Mouse (Mus musculus): Measurements from ENCODE around the gene Haus2. TPM values are rescaled to one million over a fixed set of nuclear protein-coding genes. Genes with fewer than 3 reads are reported as not detected.

The Haus2 gene
- total RNA-seq, 2 experiments from 2014 or later, result 14.8 to 15.6 TPM

DNA sequence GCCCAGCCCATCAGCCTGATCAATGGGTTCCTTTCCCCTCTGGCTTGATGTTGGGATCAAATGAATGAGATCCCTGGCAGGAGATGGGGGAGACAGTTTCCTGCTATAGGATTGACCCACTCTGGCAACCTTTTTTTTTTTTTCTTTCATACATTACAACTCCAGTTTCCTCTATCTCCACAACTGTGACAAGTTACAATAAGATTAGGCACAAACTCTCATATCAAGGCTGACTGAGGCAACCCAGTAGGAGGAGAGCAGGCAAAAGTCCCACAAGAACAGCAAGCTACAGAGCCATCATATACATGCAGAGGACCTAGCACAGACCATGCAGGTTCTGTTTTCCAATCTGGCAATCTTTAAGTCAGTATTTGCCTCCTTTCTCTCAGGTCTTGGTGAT, 50.1 kb downstream of the Haus2 start:
- intact Hi-C loops (cut with DNase I), result no loop called here
- no peak for DNase-seq (ENCODE audit: low spot score in 2 of 2)

DNA sequence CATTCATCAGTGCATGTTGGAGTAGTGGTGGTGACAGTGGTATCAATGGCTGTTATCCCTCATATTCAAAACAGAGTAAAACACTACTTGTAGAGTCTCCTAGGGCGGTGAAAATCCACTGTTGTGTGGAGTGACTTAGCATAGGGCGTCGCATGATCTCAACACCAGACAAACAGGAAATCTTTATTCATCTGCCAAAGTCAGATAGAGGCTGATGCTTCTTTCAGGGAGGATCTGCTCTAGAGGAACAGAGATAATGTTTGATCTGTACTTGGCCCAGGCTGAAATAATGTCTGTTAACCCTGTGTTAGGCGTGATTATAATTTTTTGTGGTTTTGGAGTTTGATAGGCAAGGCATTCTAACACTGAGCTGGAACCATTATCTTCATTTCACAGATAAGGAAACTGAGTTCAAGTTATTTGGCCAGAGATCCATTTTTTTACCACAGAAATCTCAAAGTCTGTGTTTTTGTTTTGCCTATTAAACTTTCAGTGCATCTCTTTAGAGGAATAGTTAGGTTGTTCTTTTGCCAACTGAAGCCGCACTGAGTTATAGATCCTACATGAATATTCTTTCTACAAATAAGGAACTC, 51.4 kb downstream of the Haus2 start:
- no peak for DNase-seq (ENCODE audit: low spot score in 2 of 2)
- intact Hi-C loops (cut with DNase I), result no loop called here

GRCm38 (mm10) chr2:120662766-120663165, 53.6 kb downstream of the Haus2 start:
- DNase-seq (ENCODE audit: low spot score in 2 of 2), result no peak
- intact Hi-C loops (cut with DNase I), result no loop called here

DNA sequence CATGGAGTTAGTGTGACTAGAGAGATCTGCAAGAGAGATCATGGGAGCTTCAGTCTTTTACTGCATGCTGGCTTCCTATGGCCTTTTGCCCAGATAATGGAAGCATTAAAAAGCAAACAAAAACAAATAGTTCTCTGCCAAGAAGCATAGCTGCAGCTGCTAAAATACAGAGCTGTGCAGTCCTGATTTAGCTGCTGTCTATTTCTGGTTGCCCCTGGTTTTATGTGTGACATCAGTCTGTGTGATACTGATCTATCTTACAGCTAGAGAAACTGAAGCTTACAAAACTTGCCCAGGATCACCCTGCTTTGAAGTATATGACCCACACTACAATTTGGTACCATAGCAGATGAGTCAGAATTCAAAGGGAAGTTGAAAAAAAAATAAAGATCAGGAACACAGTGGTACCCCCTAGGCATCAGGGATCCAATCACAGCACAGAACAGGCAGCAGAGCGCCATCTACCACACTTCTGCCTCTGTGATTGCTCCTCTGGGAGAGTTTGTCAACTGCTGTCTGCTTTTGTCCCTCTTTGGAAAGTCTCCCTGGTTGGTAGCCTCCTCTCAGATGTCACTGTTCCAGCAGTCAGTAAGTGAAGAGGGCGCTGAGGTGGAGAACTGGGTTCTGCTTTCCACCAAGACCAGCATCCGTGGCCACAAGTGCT, 54.4 kb downstream of the Haus2 start:
- intact Hi-C loops (cut with DNase I), result no loop called here
- peak in 1 of 2 experiments; percentile 12 for DNase-seq (ENCODE audit: low spot score in 2 of 2)

GRCm38 (mm10) chr2:120667446-120667845, 58.3 kb downstream of the Haus2 start:
- DNase-seq (ENCODE audit: low spot score in 2 of 2), result no peak
- intact Hi-C loops (cut with DNase I), result no loop called here

DNA sequence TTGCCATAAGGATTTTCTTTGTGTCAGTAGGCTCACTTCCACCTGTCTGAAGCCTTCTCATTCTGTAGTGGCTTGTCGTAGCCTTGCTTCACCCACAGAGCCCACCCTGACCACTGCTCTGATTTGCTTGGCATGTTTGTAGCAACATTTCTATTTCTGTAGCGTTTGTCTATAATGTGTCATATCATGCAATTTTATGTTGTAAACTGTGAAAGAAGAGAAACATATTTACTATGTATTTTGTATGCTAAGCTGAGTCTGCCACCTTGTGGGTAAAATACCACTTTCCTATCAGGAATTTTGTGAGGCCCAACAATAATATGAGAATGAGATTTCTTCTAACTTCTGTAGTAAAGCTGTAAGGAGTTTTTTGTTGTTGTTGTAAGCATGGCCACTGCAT, 61.1 kb downstream of the Haus2 start:
- intact Hi-C loops (cut with DNase I), result loop anchor here (2.0 to 5.0 kb wide), 2 partner anchors 133 to 189 kb away; no protein-coding TSS in a partner anchor
- peak in 1 of 2 experiments; percentile 9 for DNase-seq (ENCODE audit: low spot score in 2 of 2)

Other genes with a start within 250 kb of the Haus2 start
- gene Ganc, start 205.5 kb upstream of the Haus2 start, total RNA-seq (2021), result 10 to 100 TPM; 12.6 to 15.7 TPM
- 10 to 100 TPM; 41.3 to 44.4 TPM for gene Tmem87a, start 205.3 kb upstream of the Haus2 start, total RNA-seq (2021)
- 1 to 10 TPM; 5.8 to 6.7 TPM for gene Capn3, start 153.4 kb upstream of the Haus2 start, total RNA-seq (2021)
- 100 to 1,000 TPM; 148 to 150 TPM for gene Zfp106, start 45.5 kb upstream of the Haus2 start, total RNA-seq (2021)
- gene Snap23, start 41.7 kb upstream of the Haus2 start, total RNA-seq (2021), result 10 to 100 TPM; 15.9 to 24.3 TPM
- gene Lrrc57, start 137 bp downstream of the Haus2 start, total RNA-seq (2021), result 10 to 100 TPM; 40.6 to 46.8 TPM
- gene Stard9, start 19.7 kb downstream of the Haus2 start, total RNA-seq (2021), result 1 to 10 TPM; 7.1 to 9.3 TPM
- 10 to 100 TPM; 24.1 to 26.6 TPM for gene Cdan1, start 240.7 kb downstream of the Haus2 start, total RNA-seq (2021)
- 10 to 100 TPM; 87.8 to 88.5 TPM for gene Ttbk2, start 241.2 kb downstream of the Haus2 start, total RNA-seq (2021)

Data from left cerebral cortex, postnatal 25 days (tissue).